Mouse (Mus musculus): ENCODE data around the gene Tceal5. TPM values are rescaled to one million over a fixed set of nuclear protein-coding genes. Genes with fewer than 3 reads are reported as not detected.
A peak's percentile ranks its signal among the peaks of the same experiment; 100 is the strongest.
"Not testable (repeated sequence)": the region's sequence is repeated elsewhere in the genome, so short reads cannot be mapped to it uniquely, and the experiment has no call there.

Tceal5 gene
- polyA plus RNA-seq, 1 experiment from 2014 or later, result 2.6 TPM

GRCm38 (mm10) chrX:136223714-136224113, 20.0 kb upstream of the Tceal5 start:
- no peak for DNase-seq (ENCODE audit: low spot score, missing footprints)
- WGBS, result 86% methylated on average over 6 of the region's 6 CpGs
- no peak for ATAC-seq (ENCODE audit: low FRiP score)
- Histone ChIP-seq H3K4me2 (no peak overlapping the region), H3K4me3 (ENCODE audit: low read depth, low read length) (no peak overlapping the region), H3K36me3 (ENCODE audit: control insufficient read depth, insufficient read depth, low read length) (no peaks in the 10 kb centered on the region), H3K27ac (ENCODE audit: low read depth, low read length) (no peak overlapping the region), H3K9me3 (ENCODE audit: control insufficient read depth, low read length) (no peaks in the 10 kb centered on the region), H3K4me1 (ENCODE audit: control insufficient read depth, insufficient read depth, low read length) (no peaks in the 10 kb centered on the region), H3K9ac (ENCODE audit: low read length) (no peak overlapping the region), H3K27me3 (ENCODE audit: control insufficient read depth, insufficient read depth, low read length) (no peaks in the 10 kb centered on the region)

GRCm38 (mm10) chrX:136216303-136216702, 12.6 kb upstream of the Tceal5 start:
- DNase-seq (ENCODE audit: low spot score, missing footprints) (no peak), ATAC-seq (ENCODE audit: low FRiP score) (no peak)
- Histone ChIP-seq H3K4me1 (ENCODE audit: control insufficient read depth, insufficient read depth, low read length) (no peaks in the 10 kb centered on the region), H3K9ac (ENCODE audit: low read length) (no peak overlapping the region), H3K36me3 (ENCODE audit: control insufficient read depth, insufficient read depth, low read length) (no peaks in the 10 kb centered on the region), H3K4me3 (ENCODE audit: low read depth, low read length) (no peak overlapping the region), H3K27ac (ENCODE audit: low read depth, low read length) (no peak overlapping the region), H3K4me2 (no peak overlapping the region), H3K27me3 (ENCODE audit: control insufficient read depth, insufficient read depth, low read length) (no peaks in the 10 kb centered on the region), H3K9me3 (ENCODE audit: control insufficient read depth, low read length) (no peaks in the 10 kb centered on the region)
- WGBS, result 62% methylated on average over 1 of the region's 1 CpGs

- WGBS, result 47% methylated on average over 11 of the region's 67 CpGs
Measured at GRCm38 (mm10) chrX:136214729-136215677, 11.3 kb upstream of the Tceal5 start, which contains the start of the genes Tceal7 and Bex1. Gene Tceal7, plus strand, starts transcription at chrX:136214779. Gene Bex1, minus strand, starts transcription at chrX:136215513.

GRCm38 (mm10) chrX:136213396-136213795, 9.7 kb upstream of the Tceal5 start:
- no peak overlapping the region for H3K4me3 ChIP-seq (ENCODE audit: low read depth, low read length)
- H3K9me3 ChIP-seq (ENCODE audit: control insufficient read depth, low read length), result no peaks in the 10 kb centered on the region
- no peaks in the 10 kb centered on the region for H3K4me1 ChIP-seq (ENCODE audit: control insufficient read depth, insufficient read depth, low read length)
- no peak overlapping the region for H3K4me2 ChIP-seq
- no peaks in the 10 kb centered on the region for H3K27me3 ChIP-seq (ENCODE audit: control insufficient read depth, insufficient read depth, low read length)
- DNase-seq (ENCODE audit: low spot score, missing footprints), result no peak
- ATAC-seq (ENCODE audit: low FRiP score), result no peak
- H3K36me3 ChIP-seq (ENCODE audit: control insufficient read depth, insufficient read depth, low read length), result no peaks in the 10 kb centered on the region
- no peak overlapping the region for H3K27ac ChIP-seq (ENCODE audit: low read depth, low read length)
- H3K9ac ChIP-seq (ENCODE audit: low read length), result no peak overlapping the region
- WGBS, result 74% methylated on average over 2 of the region's 2 CpGs

More at GRCm38 (mm10) chrX:136214729-136215677, 11.3 kb upstream of the Tceal5 start, which contains the start of the genes Tceal7 and Bex1:
- not testable (repeated sequence) for H3K36me3 ChIP-seq (ENCODE audit: control insufficient read depth, insufficient read depth, low read length); H3K9me3 ChIP-seq (ENCODE audit: control insufficient read depth, low read length); H3K27ac ChIP-seq (ENCODE audit: low read depth, low read length); DNase-seq (ENCODE audit: low spot score, missing footprints); H3K27me3 ChIP-seq (ENCODE audit: control insufficient read depth, insufficient read depth, low read length); H3K4me1 ChIP-seq (ENCODE audit: control insufficient read depth, insufficient read depth, low read length)
- Histone ChIP-seq H3K4me3 (ENCODE audit: low read depth, low read length) (peak within 1 kb of the TSS; percentile 32), H3K9ac (ENCODE audit: low read length) (peak within 1 kb of the TSS; percentile 30; the same call in 1 of the 2 replicates), H3K4me2 (peak within 1 kb of the TSS; percentile 39)
- ATAC-seq (ENCODE audit: low FRiP score), result peak; percentile 93

GRCm38 (mm10) chrX:136204406-136204805, 730 bp upstream of the Tceal5 start:
- H3K9me3 ChIP-seq (ENCODE audit: control insufficient read depth, low read length), result no peaks in the 10 kb centered on the region
- DNase-seq (ENCODE audit: low spot score, missing footprints), result no peak
- no peaks in the 10 kb centered on the region for H3K36me3 ChIP-seq (ENCODE audit: control insufficient read depth, insufficient read depth, low read length)
- no peak overlapping the region for H3K27ac ChIP-seq (ENCODE audit: low read depth, low read length)
- H3K4me3 ChIP-seq (ENCODE audit: low read depth, low read length), result no peak overlapping the region
- no peak overlapping the region for H3K4me2 ChIP-seq
- no peak for ATAC-seq (ENCODE audit: low FRiP score)
- no peaks in the 10 kb centered on the region for H3K27me3 ChIP-seq (ENCODE audit: control insufficient read depth, insufficient read depth, low read length)
- no peak overlapping the region for H3K9ac ChIP-seq (ENCODE audit: low read length)
- WGBS, result 84% methylated on average over 6 of the region's 6 CpGs
- H3K4me1 ChIP-seq (ENCODE audit: control insufficient read depth, insufficient read depth, low read length), result no peaks in the 10 kb centered on the region

GRCm38 (mm10) chrX:136203257-136203656, 419 bp downstream of the Tceal5 start:
- ATAC-seq (ENCODE audit: low FRiP score), result peak; percentile 38
- no peaks in the 10 kb centered on the region for H3K9me3 ChIP-seq (ENCODE audit: control insufficient read depth, low read length)
- H3K4me2 ChIP-seq, result peak overlapping the region; percentile 57
- WGBS, result 14% methylated on average over 7 of the region's 7 CpGs
- peak; percentile 87 for DNase-seq (ENCODE audit: low spot score, missing footprints)
- H3K9ac ChIP-seq (ENCODE audit: low read length), result peak overlapping the region; percentile 46; the same call in 1 of the 2 replicates
- H3K4me1 ChIP-seq (ENCODE audit: control insufficient read depth, insufficient read depth, low read length), result no peaks in the 10 kb centered on the region
- no peaks in the 10 kb centered on the region for H3K27me3 ChIP-seq (ENCODE audit: control insufficient read depth, insufficient read depth, low read length)
- no peaks in the 10 kb centered on the region for H3K36me3 ChIP-seq (ENCODE audit: control insufficient read depth, insufficient read depth, low read length)
- H3K4me3 ChIP-seq (ENCODE audit: low read depth, low read length), result peak overlapping the region; percentile 39
- no peak overlapping the region for H3K27ac ChIP-seq (ENCODE audit: low read depth, low read length)

GRCm38 (mm10) chrX:136196873-136197272, 6.8 kb downstream of the Tceal5 start:
- Histone ChIP-seq H3K4me1 (ENCODE audit: control insufficient read depth, insufficient read depth, low read length) (no peaks in the 10 kb centered on the region), H3K4me2 (no peak overlapping the region), H3K9ac (ENCODE audit: low read length) (no peak overlapping the region), H3K27ac (ENCODE audit: low read depth, low read length) (no peak overlapping the region), H3K4me3 (ENCODE audit: low read depth, low read length) (no peak overlapping the region), H3K9me3 (ENCODE audit: control insufficient read depth, low read length) (no peaks in the 10 kb centered on the region), H3K36me3 (ENCODE audit: control insufficient read depth, insufficient read depth, low read length) (no peaks in the 10 kb centered on the region), H3K27me3 (ENCODE audit: control insufficient read depth, insufficient read depth, low read length) (no peaks in the 10 kb centered on the region)
- WGBS, result 56% methylated on average over 1 of the region's 1 CpGs
- DNase-seq (ENCODE audit: low spot score, missing footprints) (peak; percentile 90), ATAC-seq (ENCODE audit: low FRiP score) (no peak)

GRCm38 (mm10) chrX:136195193-136195944, 8.3 kb downstream of the Tceal5 start:
- 84% methylated on average over 16 of the region's 16 CpGs for WGBS

GRCm38 (mm10) chrX:136183107-136183506, 20.6 kb downstream of the Tceal5 start:
- Histone ChIP-seq H3K4me3 (ENCODE audit: low read depth, low read length) (no peak overlapping the region), H3K9me3 (ENCODE audit: control insufficient read depth, low read length) (no peaks in the 10 kb centered on the region), H3K4me1 (ENCODE audit: control insufficient read depth, insufficient read depth, low read length) (no peaks in the 10 kb centered on the region), H3K4me2 (no peak overlapping the region), H3K27ac (ENCODE audit: low read depth, low read length) (no peak overlapping the region), H3K27me3 (ENCODE audit: control insufficient read depth, insufficient read depth, low read length) (no peaks in the 10 kb centered on the region), H3K36me3 (ENCODE audit: control insufficient read depth, insufficient read depth, low read length) (no peaks in the 10 kb centered on the region), H3K9ac (ENCODE audit: low read length) (no peak overlapping the region)
- DNase-seq (ENCODE audit: low spot score, missing footprints) (no peak), ATAC-seq (ENCODE audit: low FRiP score) (no peak)
- 79% methylated on average over 1 of the region's 1 CpGs for WGBS

More at GRCm38 (mm10) chrX:136195193-136195944, 8.3 kb downstream of the Tceal5 start:
- H3K4me1 ChIP-seq (ENCODE audit: control insufficient read depth, insufficient read depth, low read length), result no peaks in the 10 kb centered on the region
- H3K36me3 ChIP-seq (ENCODE audit: control insufficient read depth, insufficient read depth, low read length), result no peaks in the 10 kb centered on the region
- DNase-seq (ENCODE audit: low spot score, missing footprints), result no peak
- H3K4me3 ChIP-seq (ENCODE audit: low read depth, low read length), result no peak overlapping the region
- no peaks in the 10 kb centered on the region for H3K27me3 ChIP-seq (ENCODE audit: control insufficient read depth, insufficient read depth, low read length)
- no peaks in the 10 kb centered on the region for H3K9me3 ChIP-seq (ENCODE audit: control insufficient read depth, low read length)
- no peak for ATAC-seq (ENCODE audit: low FRiP score)
- H3K4me2 ChIP-seq, result no peak overlapping the region
- no peak overlapping the region for H3K9ac ChIP-seq (ENCODE audit: low read length)
- H3K27ac ChIP-seq (ENCODE audit: low read depth, low read length), result no peak overlapping the region

Data from midbrain, embryonic 11.5 days (tissue).